Mouse (Mus musculus): ENCODE results near the gene Adpgk. TPM values are rescaled to one million over a fixed set of nuclear protein-coding genes. Genes with fewer than 3 reads are reported as not detected.

The Adpgk gene
- total and polyA plus RNA-seq, 3 experiments, result 26.2 to 29.8 TPM; not detected in 1

GRCm38 (mm10) chr9:59324351-59324750 is 33.0 kb downstream of the Adpgk start:
- Histone ChIP-seq H3K9ac (ENCODE audit: control insufficient read depth, low read depth, low read length, poor library complexity, severe bottlenecking) (no peak overlapping the region), H3K4me1 (ENCODE audit: control insufficient read depth in 1 of 2, insufficient read depth in 2 of 2, low read length in 2 of 2) (peaks cover 5% of the 10 kb centered on the region in 2 experiments; a peak in 3 of 4 replicates), H3K9me3 (replicated peaks; ENCODE audit: insufficient read depth, low read length) (no peaks in the 10 kb centered on the region), H3K27me3 (ENCODE audit: control insufficient read depth in 1 of 2, insufficient read depth in 2 of 2, low read length in 2 of 2) (no peaks in the 10 kb centered on the region), H3K4me3 (ENCODE audit: control insufficient read depth in 1 of 2, insufficient read depth in 1 of 2, low read depth in 2 of 2, low read length in 2 of 2) (no peak overlapping the region), H3K79me2 (ENCODE audit: control insufficient read depth, insufficient read depth, low read length, poor library complexity) (no peaks in the 10 kb centered on the region), H3K36me3 (ENCODE audit: control insufficient read depth in 1 of 2, insufficient read depth in 2 of 2, low read length in 2 of 2) (peaks cover 0 to 13% of the 10 kb centered on the region in 2 experiments; a peak in 2 of 4 replicates), H3K27ac (ENCODE audit: control insufficient read depth, low read depth, low read length) (no peak overlapping the region)
- peak; percentile 70 for DNase-seq (ENCODE audit: low read depth, low spot score)
- TF ChIP-seq TBP (IDR thresholded peaks at IDR 0.05; ENCODE audit: low read depth, low read length), result no peak
- TF ChIP-seq ZNF384 (IDR thresholded peaks at IDR 0.05; ENCODE audit: low read depth, low read length), result no peak
- TF ChIP-seq CHD2 (IDR thresholded peaks at IDR 0.05; ENCODE audit: low read length), result no peak; the same call in 1 of the 2 replicates
- no peak for TF ChIP-seq RAD21 (IDR thresholded peaks at IDR 0.05; ENCODE audit: low read depth, low read length)
- TF ChIP-seq USF2 (IDR thresholded peaks at IDR 0.05; ENCODE audit: borderline replicate concordance in 1 of 2, insufficient read depth in 1 of 2, low read depth in 1 of 2, low read length in 2 of 2), result no peak
- peak; percentile 80 to 81 for TF ChIP-seq EP300 (IDR thresholded peaks at IDR 0.05; ENCODE audit: low read depth in 1 of 2, low read length in 2 of 2)
- TF ChIP-seq SIN3A (IDR thresholded peaks at IDR 0.05; ENCODE audit: low read length), result peak; percentile 70
- TF ChIP-seq CHD1 (IDR thresholded peaks at IDR 0.05; ENCODE audit: low read depth, low read length), result no peak
- TF ChIP-seq MYB (IDR thresholded peaks at IDR 0.05; ENCODE audit: low read depth, low read length), result no peak; the same call in 1 of the 2 replicates
- TF ChIP-seq HCFC1 (IDR thresholded peaks at IDR 0.05; ENCODE audit: low read depth, low read length), result 0 out of 2 replicates have a peak, but pooled peaks have one; percentile 27
- no peak for TF ChIP-seq CTCF (IDR thresholded peaks at IDR 0.05 in 2 of 3, conservative IDR thresholded peaks at IDR 0.05 in 1 of 3; ENCODE audit: control insufficient read depth in 1 of 3, insufficient read depth in 1 of 3, low read depth in 2 of 3, low read length in 3 of 3, poor library complexity in 1 of 3, severe bottlenecking in 1 of 3)
- TF ChIP-seq JUND (IDR thresholded peaks at IDR 0.05; ENCODE audit: low read depth, low read length), result no peak
- no peak for TF ChIP-seq POLR2A (IDR thresholded peaks at IDR 0.05; ENCODE audit: control insufficient read depth in 1 of 2, insufficient read depth in 1 of 2, low read depth in 1 of 2, low read length in 2 of 2, poor library complexity in 1 of 2)
- peak; percentile 69 for TF ChIP-seq ETS1 (IDR thresholded peaks at IDR 0.05; ENCODE audit: low read depth, low read length)
- no peak for TF ChIP-seq GABPA (IDR thresholded peaks at IDR 0.05; ENCODE audit: low read depth, low read length)
- peak; percentile 91 for TF ChIP-seq TCF12 (IDR thresholded peaks at IDR 0.05; ENCODE audit: low read depth, low read length)
- TF ChIP-seq POLR2AphosphoS5 (IDR thresholded peaks at IDR 0.05; ENCODE audit: borderline replicate concordance, low read depth, low read length), result no peak
- TF ChIP-seq GATA1 (IDR thresholded peaks at IDR 0.05; ENCODE audit: low read depth, low read length), result peak; percentile 89
- TF ChIP-seq UBTF (IDR thresholded peaks at IDR 0.05; ENCODE audit: borderline replicate concordance, insufficient read depth, low read depth, low read length), result no peak
- peak; percentile 26; the same call in 1 of the 2 replicates for TF ChIP-seq TAL1 (IDR thresholded peaks at IDR 0.05; ENCODE audit: low read length)
- TF ChIP-seq RCOR1 (IDR thresholded peaks at IDR 0.05; ENCODE audit: low read depth, low read length), result peak; percentile 97
- TF ChIP-seq NRF1 (IDR thresholded peaks at IDR 0.05; ENCODE audit: insufficient read depth, low read depth, low read length, poor library complexity, severe bottlenecking), result no peak
- no peak for TF ChIP-seq USF1 (IDR thresholded peaks at IDR 0.05; ENCODE audit: low read depth, low read length)
- 0 out of 2 replicates have a peak, but pooled peaks have one; percentile 23 for TF ChIP-seq ELF1 (IDR thresholded peaks at IDR 0.05; ENCODE audit: low read depth, low read length)
- TF ChIP-seq MAX (IDR thresholded peaks at IDR 0.05; ENCODE audit: low read length), result no peak
- no peak for TF ChIP-seq POLR2AphosphoS2 (IDR thresholded peaks at IDR 0.05; ENCODE audit: low read length)
- TF ChIP-seq KAT2A (conservative IDR thresholded peaks at IDR 0.05; ENCODE audit: low read depth, low read length), result 0 out of 2 replicates have a peak, but pooled peaks have one; percentile 27
- TF ChIP-seq ZC3H11A (IDR thresholded peaks at IDR 0.05; ENCODE audit: low read depth, low read length), result 0 out of 2 replicates have a peak, but pooled peaks have one; percentile 13
- peak; percentile 75 for TF ChIP-seq MAFK (IDR thresholded peaks at IDR 0.05; ENCODE audit: borderline replicate concordance, low read depth, low read length)
- no peak for TF ChIP-seq MEF2A (IDR thresholded peaks at IDR 0.05; ENCODE audit: extremely low read depth, insufficient replicate concordance, low read depth, low read length, poor library complexity, severe bottlenecking)
- TF ChIP-seq BHLHE40 (IDR thresholded peaks at IDR 0.05; ENCODE audit: borderline replicate concordance, low read depth, low read length), result peak; percentile 36; the same call in 1 of the 2 replicates
- peak; percentile 20; the same call in 1 of the 2 replicates for TF ChIP-seq SMC3 (IDR thresholded peaks at IDR 0.05; ENCODE audit: low read depth, low read length)
- no peak for TF ChIP-seq NELFE (IDR thresholded peaks at IDR 0.05; ENCODE audit: low read depth, low read length)
- no peak; the same call in 1 of the 2 replicates for TF ChIP-seq MXI1 (IDR thresholded peaks at IDR 0.05; ENCODE audit: low read depth, low read length)
- no peak for TF ChIP-seq ZKSCAN1 (IDR thresholded peaks at IDR 0.05; ENCODE audit: low read depth, low read length)
- no peak for TF ChIP-seq MYC (IDR thresholded peaks at IDR 0.05; ENCODE audit: low read depth, low read length)
- TF ChIP-seq MAZ (IDR thresholded peaks at IDR 0.05; ENCODE audit: low read depth, low read length), result peak; percentile 58; the same call in 1 of the 2 replicates
